Mouse (Mus musculus) heart, adult 10 weeks (tissue): ENCODE results near the gene Klrg1. TPM values are rescaled to one million over a fixed set of nuclear protein-coding genes. Genes with fewer than 3 reads are reported as not detected.

Experiments
- polyA plus RNA-seq: library from polyadenylated mRNA; stranded (reverse); fragments of 350-450 nt; fragmentation: Illumina TruSeq; extraction: RNeasy Lipid Tissue Mini Kit (QIAGEN cat#74804); gene quantifications from one replicate; pipeline ENCODE4 v1.2.3, GENCODE M21; 2014; ENCODE audit warnings: low read depth, low replicate concordance

Gene Klrg1
- polyA plus RNA-seq: not detected

GRCm38 (mm10) chr6:122282782-122283181, at the start of gene Klrg1:
Klrg1 (minus strand) TSS chr6:122282882.

GRCm38 (mm10) chr6:122308505-122309393, 26.1 kb upstream of the Klrg1 start, which contains the start of gene M6pr:
M6pr (plus strand) TSS chr6:122308720.

Other genes starting within 250 kb of the Klrg1 start
- gene M6pr, start 25.8 kb upstream of the Klrg1 start, polyA plus RNA-seq: 57.9 TPM
- 9.5 TPM for gene Phc1, start 57.7 kb upstream of the Klrg1 start, polyA plus RNA-seq
- gene Rimklb, start 215.9 kb upstream of the Klrg1 start, polyA plus RNA-seq: not detected
- 39.5 TPM for gene Mfap5, start 223.0 kb upstream of the Klrg1 start, polyA plus RNA-seq